Mouse (Mus musculus): ENCODE data around the gene Trpm3.

Gene Trpm3

GRCm38 (mm10) chr19:22518508-22518907 is 379.7 kb downstream of the Trpm3 start:
- no peak for DNase-seq

GRCm38 (mm10) chr19:22527944-22528343 is 389.1 kb downstream of the Trpm3 start:
- no peak for DNase-seq

- no peak for DNase-seq
Observed at GRCm38 (mm10) chr19:22542990-22543709, 404.3 kb downstream of the Trpm3 start.

- DNase-seq = no peak
Observed at GRCm38 (mm10) chr19:22552179-22552578, 413.3 kb downstream of the Trpm3 start.

GRCm38 (mm10) chr19:22554421-22554941 is 415.6 kb downstream of the Trpm3 start:
- no peak for DNase-seq

- DNase-seq = no peak
Observed at GRCm38 (mm10) chr19:22572396-22572795, 433.6 kb downstream of the Trpm3 start.

- DNase-seq = no peak
Observed at GRCm38 (mm10) chr19:22572849-22573248, 434.0 kb downstream of the Trpm3 start.

- DNase-seq = no peak
Observed at GRCm38 (mm10) chr19:22582120-22582745, 443.4 kb downstream of the Trpm3 start.

GRCm38 (mm10) chr19:22594492-22594891 is 455.6 kb downstream of the Trpm3 start:
- no peak for DNase-seq

GRCm38 (mm10) chr19:22595246-22595645 is 456.4 kb downstream of the Trpm3 start:
- DNase-seq = no peak

GRCm38 (mm10) chr19:22596715-22597114 is 457.9 kb downstream of the Trpm3 start:
- no peak for DNase-seq

GRCm38 (mm10) chr19:22604322-22604721 is 465.5 kb downstream of the Trpm3 start:
- no peak for DNase-seq

GRCm38 (mm10) chr19:22607985-22608684 is 469.3 kb downstream of the Trpm3 start:
- DNase-seq = no peak

- no peak for DNase-seq
Observed at GRCm38 (mm10) chr19:22611621-22612020, 472.8 kb downstream of the Trpm3 start.

GRCm38 (mm10) chr19:22615367-22615766 is 476.5 kb downstream of the Trpm3 start:
- no peak for DNase-seq

GRCm38 (mm10) chr19:22624801-22625513 is 486.1 kb downstream of the Trpm3 start:
- DNase-seq = no peak

GRCm38 (mm10) chr19:22628878-22629277 is 490.0 kb downstream of the Trpm3 start:
- DNase-seq = no peak

- no peak for DNase-seq
Observed at GRCm38 (mm10) chr19:22631316-22631715, 492.5 kb downstream of the Trpm3 start.

- DNase-seq = no peak
Observed at GRCm38 (mm10) chr19:22635635-22636034, 496.8 kb downstream of the Trpm3 start.

GRCm38 (mm10) chr19:22637786-22638185 is 498.9 kb downstream of the Trpm3 start:
- no peak for DNase-seq

- DNase-seq = no peak
Observed at GRCm38 (mm10) chr19:22638394-22638954, 499.6 kb downstream of the Trpm3 start.

- no peak for DNase-seq
Observed at GRCm38 (mm10) chr19:22642124-22642523, 503.3 kb downstream of the Trpm3 start.

Data from thymus, adult 18-20 months (tissue).